Mouse (Mus musculus) heart, postnatal 25 days (tissue): ENCODE results near the gene Apba1. TPM values are rescaled to one million over a fixed set of nuclear protein-coding genes. Genes with fewer than 3 reads are reported as not detected.

Source experiments
- DNase-seq: peaks from one replicate; pipeline ENCODE4 v3.0.0; 2022; ENCODE audit warnings: low spot score
- intact Hi-C: fragments of 180-260 bp; cut with DNase I; formaldehyde crosslinking; loops from one replicate; pipeline ENCODE4 v1.15.1; 2025
- total RNA-seq, 2 experiments: library from RNA; stranded (reverse); gene quantifications; 2 replicates each; pipeline ENCODE4 v1.2.3; 2021

Gene Apba1
- 1 to 10 TPM; 3.7 to 3.9 TPM for total RNA-seq

GRCm38 (mm10) chr19:23758554-23759321 is at the start of gene Apba1:
Apba1 (plus strand) TSS chr19:23758887.
- DNase-seq = peak; percentile 66
- intact Hi-C loops = loop anchor here (1.0 kb wide), 1 partner anchor 71 kb away; the partner anchor contains the start of gene Ptar1

DNA sequence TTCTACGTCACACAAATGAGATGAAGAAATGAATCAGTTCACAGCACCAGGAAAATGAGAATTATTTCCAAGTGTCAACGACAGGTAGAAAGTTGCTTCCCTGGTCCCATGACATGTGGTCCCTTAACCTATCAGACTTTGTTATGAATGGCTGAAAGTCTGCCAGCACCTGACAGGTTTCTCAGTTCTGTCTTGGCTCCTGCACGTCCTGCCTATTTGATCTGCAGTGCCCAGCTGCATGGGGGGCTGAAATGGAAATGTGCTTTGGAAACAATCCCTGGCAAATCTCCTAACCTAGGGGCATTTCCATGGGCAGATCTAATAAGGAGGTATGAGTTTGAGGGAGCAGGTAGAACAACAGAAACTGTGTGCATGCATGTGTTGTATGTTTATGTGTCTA is 12.2 kb upstream of the Apba1 start:
- intact Hi-C loops = no loop called here
- no peak for DNase-seq

- intact Hi-C loops = no loop called here
- no peak for DNase-seq
Measured at GRCm38 (mm10) chr19:23757011-23757410, 1.7 kb upstream of the Apba1 start.

DNA sequence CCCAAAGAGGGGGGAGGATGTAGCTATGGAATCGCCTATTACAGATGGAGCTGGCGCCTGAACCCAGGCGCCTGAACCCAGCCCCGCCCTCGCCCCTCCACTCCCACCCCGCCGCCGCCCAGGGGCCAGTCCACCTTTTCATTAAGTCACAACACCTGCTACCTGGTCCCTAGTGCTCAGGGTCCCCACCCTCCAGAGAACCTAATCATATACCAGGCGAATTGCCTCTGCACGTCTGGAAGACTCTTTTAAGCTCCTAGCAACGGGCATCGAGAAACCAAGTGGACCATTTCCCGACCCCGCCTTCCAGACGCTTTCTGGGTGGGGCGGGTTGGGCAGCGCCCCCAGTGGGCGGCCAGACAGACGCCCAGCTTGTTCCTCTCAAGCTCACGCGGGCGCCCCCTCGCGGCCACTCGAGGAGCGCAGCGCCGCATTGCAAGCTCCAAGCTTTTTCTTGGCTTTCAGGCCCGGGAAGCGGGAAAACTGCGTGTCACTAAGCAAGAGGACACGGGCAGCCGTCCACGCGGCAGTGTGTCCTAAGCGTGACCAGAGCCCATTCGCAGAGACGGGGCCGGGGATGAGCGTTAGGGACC is 630 bp upstream of the Apba1 start:
- intact Hi-C loops = loop anchor here (1.0 kb wide), 1 partner anchor 71 kb away; the partner anchor contains the start of gene Ptar1
- peak; percentile 85 for DNase-seq

DNA sequence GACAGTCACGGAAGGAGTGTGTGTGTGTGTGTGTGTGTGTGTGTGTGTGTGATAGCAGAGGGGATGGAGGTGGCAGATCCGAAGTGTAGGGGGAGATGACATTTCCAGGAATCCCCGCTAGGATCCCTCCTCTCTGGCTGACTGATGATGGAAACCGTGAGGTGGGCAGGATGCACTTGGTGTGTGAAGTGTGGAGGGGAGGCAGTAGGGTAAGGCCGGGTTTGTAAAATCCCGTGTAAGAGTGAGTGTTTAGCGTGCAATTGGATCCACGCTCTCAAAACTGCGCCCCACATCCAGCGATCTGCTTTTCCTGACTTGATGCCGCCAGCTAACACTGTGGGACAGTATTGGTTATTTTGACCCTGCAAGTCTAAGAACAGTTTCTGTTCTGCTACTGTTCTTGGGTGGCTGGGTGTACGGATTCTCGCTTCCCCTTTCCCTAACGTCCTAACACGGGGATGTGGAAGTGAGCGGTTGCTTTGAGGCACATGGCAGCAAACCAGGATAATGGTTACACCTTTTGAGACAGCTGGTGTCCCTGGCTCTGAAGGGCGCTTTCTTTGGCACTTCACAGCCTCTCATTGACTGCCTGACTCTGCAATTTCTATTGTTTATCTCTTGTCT is 747 bp downstream of the Apba1 start:
- intact Hi-C loops = no loop called here
- DNase-seq = no peak

GRCm38 (mm10) chr19:23763371-23763770 is 4.7 kb downstream of the Apba1 start:
- intact Hi-C loops = no loop called here
- no peak for DNase-seq

DNA sequence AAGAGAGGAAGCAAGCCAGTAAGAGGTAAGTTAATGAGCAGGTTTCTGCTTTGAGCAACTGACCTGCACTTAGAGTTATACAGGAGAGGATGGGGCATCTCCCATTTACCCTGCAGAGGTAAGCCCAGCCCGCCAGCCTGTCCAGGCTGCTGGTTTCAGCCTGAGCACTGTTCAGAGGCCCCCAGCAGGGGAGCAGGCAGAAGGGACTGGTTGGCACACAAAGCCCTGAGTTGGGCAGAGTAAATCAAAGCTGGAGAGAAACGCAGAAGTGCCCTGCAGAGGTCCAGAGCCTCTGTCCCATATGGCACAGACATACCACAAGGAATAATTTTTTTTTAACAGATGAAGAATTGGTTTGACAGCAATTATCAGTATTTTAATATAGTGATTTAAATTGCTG is 5.4 kb downstream of the Apba1 start:
- no peak for DNase-seq
- intact Hi-C loops = no loop called here

DNA sequence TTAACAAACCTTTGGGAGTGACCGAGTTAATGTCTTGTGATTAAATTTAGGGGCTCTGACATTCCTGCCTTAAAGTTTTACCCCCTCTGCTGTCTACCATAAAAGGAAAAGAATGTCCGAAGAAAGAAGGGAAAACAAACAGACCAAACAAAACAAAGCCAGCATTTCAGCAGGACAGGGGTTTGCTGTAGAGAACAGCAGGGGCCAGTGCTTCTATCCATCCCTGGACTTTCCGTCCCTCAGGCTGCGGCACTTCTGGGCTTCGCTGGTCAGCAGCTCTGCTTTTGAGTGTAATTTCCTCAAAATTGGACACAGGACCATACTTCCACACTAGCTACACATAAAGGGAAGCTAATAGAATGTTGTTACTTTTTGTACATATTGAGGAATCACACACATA is 10.2 kb downstream of the Apba1 start:
- DNase-seq = no peak
- intact Hi-C loops = no loop called here

DNA sequence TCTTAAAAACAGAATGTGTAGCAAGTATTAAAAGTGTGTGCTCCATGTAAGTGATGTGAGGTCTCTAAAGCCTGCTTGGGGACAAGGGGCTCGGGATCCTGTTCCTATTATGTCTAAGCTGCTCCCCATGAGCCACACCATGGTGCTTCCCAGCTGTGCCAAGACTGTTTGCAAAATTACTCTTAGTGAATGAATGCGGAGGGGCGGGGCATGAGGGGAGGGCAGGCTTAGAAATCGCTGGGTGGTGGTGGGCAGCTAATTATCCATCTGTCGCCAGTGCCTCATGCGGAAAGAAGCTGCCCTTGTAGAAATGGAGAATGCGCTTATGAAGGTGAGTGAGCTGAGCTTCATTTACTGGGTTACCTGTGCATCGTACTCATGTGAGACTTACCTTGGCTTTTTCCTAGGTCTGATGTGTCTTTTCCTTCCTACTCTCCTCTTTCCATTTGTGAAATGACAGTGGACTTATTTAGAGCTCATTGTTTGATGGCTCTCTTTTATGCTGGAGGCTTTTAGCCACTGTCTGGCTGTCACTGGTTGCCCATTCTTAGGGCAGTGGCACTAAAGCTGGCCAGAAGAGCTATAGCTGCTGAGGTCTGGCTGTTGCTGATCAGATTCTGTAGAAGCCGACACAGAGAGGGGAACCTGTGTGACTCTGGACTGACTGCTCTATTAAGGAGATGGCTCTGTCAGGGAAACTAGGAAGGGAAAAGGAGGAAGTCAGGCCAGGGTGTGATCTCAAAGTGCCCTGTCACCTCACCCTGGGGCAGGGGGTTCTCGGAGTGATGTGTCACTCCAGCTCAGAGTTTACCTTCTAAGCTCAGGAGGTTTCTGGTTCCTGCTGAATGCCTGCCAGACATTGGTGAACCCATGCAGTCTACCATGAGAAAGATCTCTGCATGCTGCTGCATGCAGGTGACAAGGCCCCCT is 12.1 kb downstream of the Apba1 start:
- DNase-seq = no peak
- intact Hi-C loops = no loop called here

DNA sequence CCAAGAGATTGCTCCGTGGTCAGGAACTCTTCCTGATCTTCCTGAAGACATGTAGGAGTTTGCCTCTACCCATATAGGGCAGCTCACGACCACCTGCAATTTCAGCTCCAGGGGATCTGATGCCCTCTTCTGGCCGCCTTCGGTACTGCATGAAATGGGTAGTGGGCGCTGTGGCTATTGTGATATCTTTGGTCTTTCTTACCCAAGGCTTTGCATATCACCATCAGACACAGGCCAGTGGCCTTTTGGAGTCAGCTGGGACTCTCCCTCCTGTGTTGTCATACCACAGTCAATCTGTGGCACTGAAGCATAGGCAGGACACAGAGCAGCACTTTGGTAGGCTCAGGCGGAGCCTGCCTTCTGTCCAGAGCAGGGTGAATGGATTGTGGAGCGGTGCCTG is 13.3 kb downstream of the Apba1 start:
- intact Hi-C loops = no loop called here

GRCm38 (mm10) chr19:23775356-23775755 is 16.7 kb downstream of the Apba1 start:
- DNase-seq = no peak
- intact Hi-C loops = no loop called here

More for the DNA sequence above, 13.3 kb downstream of the Apba1 start:
- no peak for DNase-seq

DNA sequence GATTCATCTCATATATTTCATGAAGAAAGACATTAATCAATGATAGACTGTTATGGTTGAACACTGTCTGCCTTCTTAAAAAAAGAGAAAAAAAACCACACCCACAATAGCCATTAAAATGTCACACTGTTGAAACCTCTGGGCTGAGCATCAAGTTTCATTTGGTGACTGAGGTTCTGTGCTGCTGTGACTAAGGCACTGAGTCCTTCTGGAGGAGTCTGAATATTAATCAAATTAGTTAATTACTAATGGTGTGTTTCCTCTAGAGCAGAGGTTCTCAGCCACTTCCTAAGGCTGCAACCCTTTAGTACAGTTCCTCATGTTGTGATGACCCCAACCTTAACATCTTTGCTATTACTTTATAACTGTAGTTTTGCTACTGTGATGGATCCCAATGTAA is 20.4 kb downstream of the Apba1 start:
- intact Hi-C loops = no loop called here
- no peak for DNase-seq

GRCm38 (mm10) chr19:23780105-23780504 is 21.4 kb downstream of the Apba1 start:
- intact Hi-C loops = no loop called here

DNA sequence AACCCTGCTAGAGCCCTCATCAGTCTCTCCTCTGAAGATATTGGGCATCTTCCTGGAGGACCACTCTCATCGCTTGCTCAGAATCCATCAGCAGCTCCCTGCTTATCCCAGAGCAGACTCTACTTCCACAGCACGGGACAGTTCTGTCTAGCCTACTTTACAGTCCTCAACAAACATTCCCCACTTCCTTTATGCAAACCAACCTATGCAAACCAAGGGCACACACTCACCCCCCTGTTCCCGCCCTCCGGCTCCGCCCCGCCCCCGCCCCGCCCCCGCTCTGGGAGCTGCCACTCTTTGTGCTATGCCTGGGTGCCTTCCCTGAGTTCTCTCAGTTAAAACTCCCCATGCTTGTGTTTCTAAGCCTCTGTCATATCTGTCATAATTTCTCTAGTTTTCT is 23.3 kb downstream of the Apba1 start:
- intact Hi-C loops = no loop called here
- no peak for DNase-seq

More at GRCm38 (mm10) chr19:23780105-23780504, 21.4 kb downstream of the Apba1 start:
- no peak for DNase-seq

- intact Hi-C loops = no loop called here
- DNase-seq = no peak
Measured at GRCm38 (mm10) chr19:23788420-23789132, 29.9 kb downstream of the Apba1 start.

DNA sequence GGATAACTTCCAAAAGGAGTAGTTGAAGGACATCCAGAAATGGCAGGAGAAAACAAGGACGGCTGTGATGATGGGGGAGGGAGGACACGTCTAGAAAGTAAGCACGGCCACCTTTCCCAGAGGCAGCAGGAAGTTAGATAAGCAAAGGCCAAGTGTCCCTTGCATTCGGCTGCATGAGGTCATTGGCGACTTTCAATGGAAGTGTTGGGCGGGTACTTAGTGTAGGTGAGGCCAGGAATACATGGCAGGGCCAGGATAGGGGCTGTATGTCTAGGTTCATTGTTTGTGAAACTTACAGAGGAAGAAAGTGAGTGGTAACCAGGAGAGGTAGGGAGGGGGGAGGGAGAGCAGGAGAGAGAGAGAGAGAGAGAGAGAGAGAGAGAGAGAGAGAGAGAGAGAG is 33.0 kb downstream of the Apba1 start:
- DNase-seq = no peak
- intact Hi-C loops = no loop called here

- no peak for DNase-seq
- intact Hi-C loops = no loop called here
Measured at GRCm38 (mm10) chr19:23792559-23792958, 33.9 kb downstream of the Apba1 start.

DNA sequence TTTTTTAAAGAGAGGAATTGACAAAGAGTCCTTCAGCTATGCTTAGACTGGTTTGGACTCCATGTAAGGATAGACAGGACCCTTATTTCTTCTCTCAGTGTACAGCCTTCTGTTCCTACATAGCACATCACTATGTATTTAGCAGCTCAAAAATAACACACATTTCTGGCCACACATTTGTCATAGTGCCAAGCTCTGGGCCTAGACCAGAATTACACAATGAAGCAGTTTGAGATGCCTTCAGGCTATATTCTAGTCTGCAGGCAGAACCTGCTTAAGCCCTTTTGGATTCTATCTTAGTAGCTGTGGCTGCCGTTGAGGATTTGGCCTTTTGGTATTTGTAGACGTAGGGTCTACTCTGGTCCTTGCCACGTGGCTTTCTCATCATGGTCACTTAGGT is 35.8 kb downstream of the Apba1 start:
- no peak for DNase-seq
- intact Hi-C loops = no loop called here

DNA sequence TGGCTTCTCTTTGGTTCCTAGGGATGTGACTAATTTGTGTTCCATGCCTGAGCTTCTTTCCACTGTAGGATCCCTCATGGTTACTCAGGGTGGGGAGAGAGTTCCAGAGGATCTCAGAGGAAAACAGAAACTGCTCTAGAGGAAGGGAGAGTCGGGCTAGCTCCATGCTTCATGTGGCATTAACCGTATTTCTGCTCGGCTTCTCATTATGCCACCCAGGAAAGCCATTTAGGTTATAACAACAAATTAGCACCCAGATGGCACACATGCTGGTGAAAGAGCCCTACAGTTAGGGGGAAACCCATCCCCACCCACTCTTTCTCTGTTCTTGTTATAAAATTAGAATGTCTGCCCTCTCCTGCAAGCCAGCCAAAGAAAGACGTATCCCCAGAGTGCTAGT is 36.5 kb downstream of the Apba1 start:
- intact Hi-C loops = no loop called here
- no peak for DNase-seq
